25 mouse cellular contexts compared by ENCODE assay signal in the genomic region with DNA sequence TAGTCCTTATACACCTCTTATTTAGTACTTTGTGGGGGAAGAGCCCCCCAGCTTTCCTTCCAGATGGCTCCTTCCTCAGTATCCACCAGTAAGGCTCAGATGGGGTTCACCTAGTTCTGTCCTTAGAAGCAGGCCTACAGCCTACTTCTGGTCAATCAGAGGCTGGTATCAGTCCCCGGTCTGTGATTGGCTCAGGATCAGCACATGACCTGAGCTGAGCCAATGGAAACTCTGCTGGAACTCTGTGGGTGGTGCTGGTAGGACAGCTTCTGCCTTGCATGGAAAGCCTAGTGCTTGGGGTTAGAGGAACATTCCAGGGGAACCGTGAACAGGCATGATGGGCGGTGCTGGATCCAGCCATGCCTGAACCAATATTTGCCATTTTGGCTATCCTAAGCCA. TPM values are rescaled to one million over a fixed set of nuclear protein-coding genes. Genes with fewer than 3 reads are reported as not detected.
"Had no signal": no experiment of that assay in that cellular context is flagged by ENCODE, and none has a peak within 500 bp of the region (broad histone marks: within the 10 kb centered on the region; RNA-seq: fewer than 3 reads in every experiment).

No protein-coding gene starts in this region.

- H3K36me3 ChIP-seq: limb, embryonic 12.5 days; limb, embryonic 15.5 days; lung, embryonic 15.5 days; midbrain, embryonic 10.5 days; midbrain, embryonic 13.5 days; neural tube, embryonic 13.5 days; stomach, embryonic 15.5 days had no signal

- H3K9me3 ChIP-seq: limb, embryonic 12.5 days; limb, embryonic 15.5 days; lung, embryonic 15.5 days; midbrain, embryonic 10.5 days; midbrain, embryonic 13.5 days; neural tube, embryonic 13.5 days; stomach, embryonic 15.5 days had no signal

- DNase-seq: kidney, adult 9 months; kidney, postnatal 14 days; kidney, postnatal 4 days; left cerebral cortex, postnatal 4 days; liver, postnatal 0 days; lung, postnatal 10 days; lung, postnatal 36 days; retina, postnatal 1 day; right cerebral cortex, postnatal 25 days; spleen, adult 18-20 months; thymus, postnatal 25 days had no signal

- H3K9ac ChIP-seq: limb, embryonic 12.5 days; limb, embryonic 15.5 days; liver, embryonic 14.5 days; liver, postnatal 0 days; lung, embryonic 15.5 days; midbrain, embryonic 13.5 days; neural tube, embryonic 13.5 days; stomach, embryonic 15.5 days had no signal

- H3K4me1 ChIP-seq: limb, embryonic 12.5 days; limb, embryonic 15.5 days; lung, embryonic 15.5 days; megakaryocyte, embryonic 14.5 days; midbrain, embryonic 10.5 days; midbrain, embryonic 13.5 days; neural tube, embryonic 13.5 days; stomach, embryonic 15.5 days had no signal

- ATAC-seq: liver, postnatal 0 days; midbrain, embryonic 13.5 days; midbrain, embryonic 16.5 days had no signal

- H3K4me3 ChIP-seq: limb, embryonic 12.5 days; limb, embryonic 15.5 days; lung, embryonic 15.5 days; megakaryocyte, embryonic 14.5 days; midbrain, embryonic 10.5 days; midbrain, embryonic 13.5 days; myocyte; neural tube, embryonic 13.5 days; stomach, embryonic 15.5 days had no signal

- H3K27ac ChIP-seq: limb, embryonic 12.5 days; limb, embryonic 15.5 days; liver, embryonic 14.5 days; lung, embryonic 15.5 days; midbrain, embryonic 10.5 days; midbrain, embryonic 13.5 days; neural tube, embryonic 13.5 days; stomach, embryonic 15.5 days had no signal

- H3K4me2 ChIP-seq: limb, embryonic 12.5 days; limb, embryonic 15.5 days; liver, embryonic 11.5 days; lung, embryonic 15.5 days; midbrain, embryonic 13.5 days; neural tube, embryonic 13.5 days; stomach, embryonic 15.5 days had no signal

- H3K27me3 ChIP-seq: limb, embryonic 12.5 days; limb, embryonic 15.5 days; lung, embryonic 15.5 days; midbrain, embryonic 13.5 days; neural tube, embryonic 13.5 days; stomach, embryonic 15.5 days had no signal

RNA-seq across cellular contexts. Expression of a gene that starts 21.5 kb away (rescaled TPM):
- total RNA-seq: monocyte, adult 5-6 weeks; neutrophil, adult 5-6 weeks had no signal
- polyA plus RNA-seq: limb, embryonic 12.5 days; liver, embryonic 11.5 days; liver, embryonic 14.5 days had no signal
